Mouse (Mus musculus): ENCODE data around the gene Tti1. TPM values are rescaled to one million over a fixed set of nuclear protein-coding genes. Genes with fewer than 3 reads are reported as not detected.

The Tti1 gene
- polyA plus RNA-seq, 1 experiment from 2014 or later = 20.5 TPM

- Histone ChIP-seq H3K4me1 (ENCODE audit: control insufficient read depth, insufficient read depth, low read length) (no peaks in the 10 kb centered on the region), H3K36me3 (ENCODE audit: control insufficient read depth, insufficient read depth, low read length) (peaks cover 55% of the 10 kb centered on the region), H3K27ac (replicated peaks; ENCODE audit: low read depth, low read length) (no peak overlapping the region), H3K9me3 (ENCODE audit: control insufficient read depth, low read length) (no peaks in the 10 kb centered on the region), H3K4me3 (replicated peaks; ENCODE audit: low read depth, low read length) (no peak overlapping the region), H3K9ac (replicated peaks; ENCODE audit: low read length) (no peak overlapping the region), H3K27me3 (ENCODE audit: control insufficient read depth, insufficient read depth, low read length) (no peaks in the 10 kb centered on the region), H3K4me2 (ENCODE audit: low read length) (no peak overlapping the region)
- 95% methylated on average over 8 of the region's 8 CpGs for WGBS
- no peak for DNase-seq
- ATAC-seq (ENCODE audit: low FRiP score, low TSS enrichment) = no peak
Observed at GRCm38 (mm10) chr2:158050116-158050515, 21.9 kb upstream of the Tti1 start.

- Histone ChIP-seq H3K9me3 (ENCODE audit: control insufficient read depth, low read length) (no peaks in the 10 kb centered on the region), H3K27ac (replicated peaks; ENCODE audit: low read depth, low read length) (no peak overlapping the region), H3K27me3 (ENCODE audit: control insufficient read depth, insufficient read depth, low read length) (no peaks in the 10 kb centered on the region), H3K4me1 (ENCODE audit: control insufficient read depth, insufficient read depth, low read length) (no peaks in the 10 kb centered on the region), H3K36me3 (ENCODE audit: control insufficient read depth, insufficient read depth, low read length) (peaks cover 63% of the 10 kb centered on the region), H3K9ac (replicated peaks; ENCODE audit: low read length) (no peak overlapping the region), H3K4me2 (ENCODE audit: low read length) (no peak overlapping the region), H3K4me3 (replicated peaks; ENCODE audit: low read depth, low read length) (no peak overlapping the region)
- DNase-seq = no peak
- ATAC-seq (ENCODE audit: low FRiP score, low TSS enrichment) = no peak
- WGBS = 96% methylated on average over 1 of the region's 1 CpGs
Observed at GRCm38 (mm10) chr2:158048718-158049117, 20.5 kb upstream of the Tti1 start.

GRCm38 (mm10) chr2:158047903-158048302 is 19.7 kb upstream of the Tti1 start:
- no peak overlapping the region for H3K27ac ChIP-seq (replicated peaks; ENCODE audit: low read depth, low read length)
- no peak overlapping the region for H3K4me3 ChIP-seq (replicated peaks; ENCODE audit: low read depth, low read length)
- 71% methylated on average over 3 of the region's 3 CpGs for WGBS
- DNase-seq (peak; percentile 77), ATAC-seq (ENCODE audit: low FRiP score, low TSS enrichment) (no peak)
- peaks cover 70% of the 10 kb centered on the region for H3K36me3 ChIP-seq (ENCODE audit: control insufficient read depth, insufficient read depth, low read length)
- no peaks in the 10 kb centered on the region for H3K27me3 ChIP-seq (ENCODE audit: control insufficient read depth, insufficient read depth, low read length)
- H3K4me2 ChIP-seq (ENCODE audit: low read length) = no peak overlapping the region
- H3K9ac ChIP-seq (replicated peaks; ENCODE audit: low read length) = no peak overlapping the region
- H3K4me1 ChIP-seq (ENCODE audit: control insufficient read depth, insufficient read depth, low read length) = no peaks in the 10 kb centered on the region
- H3K9me3 ChIP-seq (ENCODE audit: control insufficient read depth, low read length) = no peaks in the 10 kb centered on the region

- no peaks in the 10 kb centered on the region for H3K27me3 ChIP-seq (ENCODE audit: control insufficient read depth, insufficient read depth, low read length)
- 81% methylated on average over 4 of the region's 4 CpGs for WGBS
- no peaks in the 10 kb centered on the region for H3K9me3 ChIP-seq (ENCODE audit: control insufficient read depth, low read length)
- ATAC-seq (ENCODE audit: low FRiP score, low TSS enrichment) = no peak
- no peak overlapping the region for H3K4me2 ChIP-seq (ENCODE audit: low read length)
- no peak overlapping the region for H3K4me3 ChIP-seq (replicated peaks; ENCODE audit: low read depth, low read length)
- no peak overlapping the region for H3K9ac ChIP-seq (replicated peaks; ENCODE audit: low read length)
- H3K27ac ChIP-seq (replicated peaks; ENCODE audit: low read depth, low read length) = no peak overlapping the region
- H3K4me1 ChIP-seq (ENCODE audit: control insufficient read depth, insufficient read depth, low read length) = no peaks in the 10 kb centered on the region
- DNase-seq = no peak
- peaks cover 69% of the 10 kb centered on the region for H3K36me3 ChIP-seq (ENCODE audit: control insufficient read depth, insufficient read depth, low read length)
Observed at GRCm38 (mm10) chr2:158046186-158046585, 18.0 kb upstream of the Tti1 start.

- no peaks in the 10 kb centered on the region for H3K4me1 ChIP-seq (ENCODE audit: control insufficient read depth, insufficient read depth, low read length)
- H3K9me3 ChIP-seq (ENCODE audit: control insufficient read depth, low read length) = no peaks in the 10 kb centered on the region
- no peak for ATAC-seq (ENCODE audit: low FRiP score, low TSS enrichment)
- H3K4me3 ChIP-seq (replicated peaks; ENCODE audit: low read depth, low read length) = no peak overlapping the region
- H3K36me3 ChIP-seq (ENCODE audit: control insufficient read depth, insufficient read depth, low read length) = peaks cover 61% of the 10 kb centered on the region
- WGBS = 92% methylated on average over 8 of the region's 8 CpGs
- H3K4me2 ChIP-seq (ENCODE audit: low read length) = no peak overlapping the region
- H3K27me3 ChIP-seq (ENCODE audit: control insufficient read depth, insufficient read depth, low read length) = no peaks in the 10 kb centered on the region
- no peak overlapping the region for H3K9ac ChIP-seq (replicated peaks; ENCODE audit: low read length)
- no peak overlapping the region for H3K27ac ChIP-seq (replicated peaks; ENCODE audit: low read depth, low read length)
- DNase-seq = no peak
Observed at GRCm38 (mm10) chr2:158043504-158043903, 15.3 kb upstream of the Tti1 start.

- WGBS = 92% methylated on average over 2 of the region's 2 CpGs
- no peak overlapping the region for H3K4me3 ChIP-seq (replicated peaks; ENCODE audit: low read depth, low read length)
- no peaks in the 10 kb centered on the region for H3K4me1 ChIP-seq (ENCODE audit: control insufficient read depth, insufficient read depth, low read length)
- H3K9ac ChIP-seq (replicated peaks; ENCODE audit: low read length) = no peak overlapping the region
- no peak overlapping the region for H3K27ac ChIP-seq (replicated peaks; ENCODE audit: low read depth, low read length)
- no peaks in the 10 kb centered on the region for H3K9me3 ChIP-seq (ENCODE audit: control insufficient read depth, low read length)
- peaks cover 67% of the 10 kb centered on the region for H3K36me3 ChIP-seq (ENCODE audit: control insufficient read depth, insufficient read depth, low read length)
- no peak overlapping the region for H3K4me2 ChIP-seq (ENCODE audit: low read length)
- DNase-seq = no peak
- H3K27me3 ChIP-seq (ENCODE audit: control insufficient read depth, insufficient read depth, low read length) = no peaks in the 10 kb centered on the region
- no peak for ATAC-seq (ENCODE audit: low FRiP score, low TSS enrichment)
Observed at GRCm38 (mm10) chr2:158040396-158040795, 12.2 kb upstream of the Tti1 start.

GRCm38 (mm10) chr2:158039662-158040061 is 11.4 kb upstream of the Tti1 start:
- WGBS = 89% methylated on average over 1 of the region's 1 CpGs
- H3K36me3 ChIP-seq (ENCODE audit: control insufficient read depth, insufficient read depth, low read length) = peaks cover 60% of the 10 kb centered on the region

GRCm38 (mm10) chr2:158037571-158037970 is 9.3 kb upstream of the Tti1 start:
- DNase-seq (no peak), ATAC-seq (ENCODE audit: low FRiP score, low TSS enrichment) (no peak)
- Histone ChIP-seq H3K27ac (replicated peaks; ENCODE audit: low read depth, low read length) (no peak overlapping the region), H3K4me3 (replicated peaks; ENCODE audit: low read depth, low read length) (no peak overlapping the region), H3K27me3 (ENCODE audit: control insufficient read depth, insufficient read depth, low read length) (no peaks in the 10 kb centered on the region), H3K9me3 (ENCODE audit: control insufficient read depth, low read length) (no peaks in the 10 kb centered on the region), H3K4me1 (ENCODE audit: control insufficient read depth, insufficient read depth, low read length) (no peaks in the 10 kb centered on the region), H3K9ac (replicated peaks; ENCODE audit: low read length) (no peak overlapping the region), H3K4me2 (ENCODE audit: low read length) (no peak overlapping the region), H3K36me3 (ENCODE audit: control insufficient read depth, insufficient read depth, low read length) (peaks cover 43% of the 10 kb centered on the region)
- whole genome bisulfite sequencing = 93% methylated on average over 1 of the region's 1 CpGs

More at GRCm38 (mm10) chr2:158039662-158040061, 11.4 kb upstream of the Tti1 start:
- no peak for DNase-seq
- no peak for ATAC-seq (ENCODE audit: low FRiP score, low TSS enrichment)
- no peaks in the 10 kb centered on the region for H3K27me3 ChIP-seq (ENCODE audit: control insufficient read depth, insufficient read depth, low read length)
- H3K4me2 ChIP-seq (ENCODE audit: low read length) = no peak overlapping the region
- no peaks in the 10 kb centered on the region for H3K9me3 ChIP-seq (ENCODE audit: control insufficient read depth, low read length)
- H3K27ac ChIP-seq (replicated peaks; ENCODE audit: low read depth, low read length) = no peak overlapping the region
- no peak overlapping the region for H3K9ac ChIP-seq (replicated peaks; ENCODE audit: low read length)
- no peaks in the 10 kb centered on the region for H3K4me1 ChIP-seq (ENCODE audit: control insufficient read depth, insufficient read depth, low read length)
- H3K4me3 ChIP-seq (replicated peaks; ENCODE audit: low read depth, low read length) = no peak overlapping the region

- Histone ChIP-seq H3K4me1 (ENCODE audit: control insufficient read depth, insufficient read depth, low read length) (no peaks in the 10 kb centered on the region), H3K36me3 (ENCODE audit: control insufficient read depth, insufficient read depth, low read length) (peaks cover 38% of the 10 kb centered on the region), H3K27me3 (ENCODE audit: control insufficient read depth, insufficient read depth, low read length) (no peaks in the 10 kb centered on the region), H3K4me3 (replicated peaks; ENCODE audit: low read depth, low read length) (no peak overlapping the region), H3K27ac (replicated peaks; ENCODE audit: low read depth, low read length) (no peak overlapping the region), H3K9ac (replicated peaks; ENCODE audit: low read length) (no peak overlapping the region), H3K9me3 (ENCODE audit: control insufficient read depth, low read length) (no peaks in the 10 kb centered on the region), H3K4me2 (ENCODE audit: low read length) (no peak overlapping the region)
- 90% methylated on average over 7 of the region's 7 CpGs for WGBS
- DNase-seq (no peak), ATAC-seq (ENCODE audit: low FRiP score, low TSS enrichment) (no peak)
Observed at GRCm38 (mm10) chr2:158036953-158037352, 8.7 kb upstream of the Tti1 start.
